Mouse (Mus musculus) lung, adult 2 months (tissue): ENCODE data around the gene Slc7a8.

Experiments
- CTCF ChIP-seq: fragments of 200-500 bp; IDR thresholded peaks from 2 replicates; pipeline ENCODE4 v1.5.1; 2011; ENCODE audit warnings: mild to moderate bottlenecking, low read length, control low read depth; ENCODE audit not compliant: insufficient read depth
- POLR2A ChIP-seq: fragments of 200-500 bp; IDR thresholded peaks from 2 replicates; pipeline ENCODE4 v1.6.1; 2011; ENCODE audit warnings: low read depth, mild to moderate bottlenecking, control low read depth, low read length, borderline replicate concordance; ENCODE audit errors: extremely low read depth

DNA sequence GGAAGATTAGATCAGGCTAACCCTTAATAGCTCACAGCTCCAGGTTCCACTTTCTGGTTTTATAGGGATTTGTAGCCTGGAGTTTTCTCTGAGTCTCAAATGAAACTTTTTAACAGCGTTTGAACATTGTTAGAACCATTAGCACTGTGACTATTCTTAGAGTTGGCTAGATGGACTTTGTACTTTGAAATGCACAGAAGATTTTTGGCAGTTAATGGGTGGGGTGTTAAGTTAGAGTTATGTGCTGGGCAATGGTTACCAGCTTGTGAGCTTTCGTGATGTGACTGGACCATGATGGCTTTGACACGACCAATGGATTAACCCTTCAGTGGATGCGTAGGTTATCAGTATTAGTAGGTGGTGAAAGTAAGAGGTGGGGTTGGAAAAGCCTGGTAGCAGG lies 24.4 kb upstream of the Slc7a8 start:
- TF ChIP-seq POLR2A (no peak), CTCF (no peak)
